Mouse (Mus musculus): ENCODE data around the gene Hoxc9.

DNA sequence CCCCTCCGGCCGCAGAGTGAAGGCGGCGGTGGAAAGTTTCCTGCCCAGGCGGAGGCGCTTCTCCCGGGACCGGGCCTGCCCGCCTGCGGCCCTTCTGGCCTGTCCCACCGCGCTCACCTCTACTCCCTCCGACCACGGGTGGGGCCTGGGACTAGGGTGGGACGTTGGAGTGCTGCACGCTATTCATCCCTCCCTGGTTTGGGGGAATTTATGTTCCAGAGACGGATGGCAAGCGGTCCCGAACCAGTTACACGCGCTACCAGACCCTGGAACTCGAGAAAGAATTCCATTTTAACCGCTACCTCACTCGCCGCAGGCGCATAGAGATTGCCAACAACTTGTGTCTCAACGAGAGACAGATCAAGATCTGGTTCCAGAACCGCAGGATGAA lies 38.8 kb downstream of the Hoxc9 start:
- TF ChIP-seq CTCF (IDR thresholded peaks at IDR 0.05; ENCODE audit: low read depth) (no peak), EP300 (IDR thresholded peaks at IDR 0.05; ENCODE audit: low read depth) (no peak)
